Mouse (Mus musculus) 3T3-L1 (cell line): ENCODE results near the gene Ctrc.

Experiments used
- DNase-seq: peaks from one replicate; pipeline ENCODE4 v3.0.0-alpha.2; 2015; ENCODE audit warnings: low read depth, low spot score

Ctrc gene

DNA sequence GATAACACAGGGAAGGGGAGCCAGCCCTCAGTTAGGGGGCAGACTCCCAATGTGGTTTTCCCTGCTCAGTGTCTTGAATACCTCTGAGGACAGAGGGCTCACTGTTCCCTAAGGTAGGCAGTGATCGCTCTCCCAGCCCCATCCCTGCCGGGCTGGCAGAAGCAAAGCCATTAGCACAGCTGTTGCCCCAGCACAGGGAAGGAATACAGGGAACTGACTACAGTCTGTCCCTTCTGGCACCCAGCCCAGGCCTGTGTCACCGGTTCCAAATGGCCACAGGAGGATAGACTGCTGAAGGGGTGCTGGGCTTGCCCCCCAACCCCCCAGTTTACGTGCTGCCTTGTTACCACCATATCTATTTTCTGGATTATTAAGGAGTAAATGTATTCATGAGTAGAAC is 21.3 kb upstream of the Ctrc start:
- peak; percentile 17 for DNase-seq

DNA sequence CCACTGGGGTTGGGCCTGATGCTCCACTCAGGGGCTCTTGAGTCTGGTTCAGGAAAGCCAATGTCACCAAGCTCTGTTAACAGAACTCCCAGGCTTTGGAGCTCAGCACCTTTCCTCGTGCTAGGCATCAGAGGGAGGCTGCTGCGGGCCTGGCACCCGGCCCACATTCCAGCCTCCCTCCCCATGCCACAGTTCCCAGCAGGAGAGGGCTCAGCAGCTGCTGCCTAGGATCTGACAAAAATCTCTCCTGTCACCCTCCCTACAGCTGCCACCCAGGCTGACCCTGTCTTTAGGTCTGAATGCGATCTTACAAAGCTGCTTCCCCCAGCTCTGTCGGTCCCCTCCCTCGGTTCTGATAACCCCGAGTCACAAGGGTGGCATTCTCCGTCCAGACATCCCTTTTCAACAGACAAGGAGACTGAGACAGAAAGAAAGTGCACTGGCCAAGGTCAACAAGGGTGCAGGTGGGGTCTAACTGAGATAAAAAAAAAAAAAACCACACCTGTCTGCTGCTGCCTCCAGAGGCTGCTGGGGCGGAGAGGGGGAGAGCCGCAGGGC is 20.9 kb upstream of the Ctrc start:
- peak; percentile 53 for DNase-seq

DNA sequence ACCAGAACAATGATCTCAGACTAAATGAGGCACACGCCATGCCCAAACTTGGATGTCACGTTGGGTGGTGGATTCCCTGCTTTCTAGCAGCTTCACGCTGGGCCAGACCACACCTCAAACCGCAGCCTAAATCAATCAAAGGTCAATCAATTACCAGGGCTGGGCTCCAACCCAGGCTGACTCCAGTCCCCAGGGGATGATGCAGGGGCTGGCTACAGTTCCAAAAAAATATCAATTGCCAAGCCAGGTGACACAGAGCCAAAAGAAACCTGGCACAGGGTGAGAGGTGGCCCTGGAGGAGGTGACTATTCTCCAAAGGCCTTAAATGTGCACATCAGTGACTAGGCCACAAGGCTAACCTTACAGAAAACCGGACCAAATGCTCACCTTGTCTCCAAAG is 19.4 kb upstream of the Ctrc start:
- no peak for DNase-seq

DNA sequence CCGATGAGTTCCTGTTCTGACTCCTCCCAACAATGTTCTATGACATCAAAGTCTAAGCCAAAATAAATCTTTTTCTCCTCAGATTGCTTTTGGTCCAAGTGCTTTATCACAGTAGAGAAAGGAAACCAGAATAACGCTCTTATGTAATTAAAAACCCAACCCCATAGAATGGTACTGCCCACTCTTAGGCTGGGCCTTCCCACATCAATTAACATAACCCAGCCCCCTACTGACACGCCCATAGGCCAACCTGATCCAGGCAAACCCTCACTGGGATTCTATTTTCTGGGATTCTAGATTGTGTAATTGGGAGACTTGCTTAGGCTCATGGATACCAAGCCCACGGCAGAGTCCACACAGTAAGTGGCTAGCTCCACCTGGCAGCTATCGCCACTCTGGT is 18.8 kb upstream of the Ctrc start:
- DNase-seq = no peak

DNA sequence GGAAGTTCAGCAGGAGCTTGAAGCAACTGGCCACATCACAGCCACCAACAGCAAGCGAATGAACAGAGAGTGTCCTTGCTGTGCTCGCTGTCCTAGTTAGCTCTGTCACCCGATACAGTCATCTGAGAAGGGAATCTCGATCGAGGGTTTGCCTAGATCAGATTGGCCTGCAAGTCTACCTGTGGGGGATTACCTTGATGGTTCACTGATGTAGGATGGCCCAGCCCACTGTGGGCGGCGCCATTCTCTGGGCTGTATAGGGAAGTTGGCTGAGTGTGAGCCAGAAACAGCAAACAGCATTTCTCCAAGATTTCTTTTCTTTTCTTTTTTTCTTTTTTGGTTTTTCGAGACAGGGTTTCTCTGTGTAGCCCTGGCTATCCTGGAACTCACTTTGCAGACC is 18.3 kb upstream of the Ctrc start:
- DNase-seq = no peak

DNA sequence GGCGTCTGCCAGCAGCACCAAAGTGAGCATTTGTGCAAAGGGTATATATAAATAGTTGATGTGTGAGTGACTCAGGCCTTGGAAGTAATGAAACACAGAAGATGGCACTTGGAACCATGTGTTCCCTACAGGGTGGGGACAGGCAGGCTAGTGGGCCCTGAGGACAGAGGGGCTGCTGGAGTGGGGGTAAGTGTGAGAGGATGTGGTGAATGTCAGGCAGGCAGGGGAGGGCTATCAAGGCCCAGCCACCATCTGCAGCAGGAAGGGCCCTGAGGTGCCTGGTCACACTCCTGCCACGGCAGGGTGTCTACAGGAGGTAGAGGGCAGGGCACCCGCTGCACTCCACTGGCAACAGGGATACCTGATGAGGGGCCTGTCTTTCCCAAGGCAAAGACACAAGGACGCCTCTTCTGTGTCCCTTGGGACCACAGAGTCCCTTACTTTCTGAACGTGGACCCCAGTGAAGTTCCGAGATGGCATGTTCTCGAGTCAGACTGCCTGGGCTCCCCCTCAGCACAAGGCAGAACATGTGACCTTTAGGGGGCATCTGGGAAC is 17.6 kb upstream of the Ctrc start:
- DNase-seq = no peak

DNA sequence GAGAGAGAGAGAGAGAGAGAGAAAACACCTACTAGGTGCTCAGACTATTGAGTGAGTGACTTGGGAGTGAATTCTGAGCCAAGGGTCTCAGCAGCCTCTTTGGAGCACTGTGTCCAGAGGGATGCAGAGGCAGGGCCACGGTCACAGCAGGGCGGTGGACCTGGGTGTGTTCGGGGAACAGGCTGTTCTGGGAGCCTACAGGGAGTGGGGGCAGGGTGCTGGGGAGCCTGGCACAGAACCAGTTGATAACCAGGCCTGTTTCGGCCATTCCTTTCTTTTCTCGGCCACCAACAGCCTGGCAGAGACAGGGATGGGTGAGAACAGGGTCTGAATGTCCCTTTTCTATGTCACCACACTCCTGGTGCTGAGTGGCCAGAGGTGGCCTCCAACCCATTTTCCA is 16.7 kb upstream of the Ctrc start:
- no peak for DNase-seq

DNA sequence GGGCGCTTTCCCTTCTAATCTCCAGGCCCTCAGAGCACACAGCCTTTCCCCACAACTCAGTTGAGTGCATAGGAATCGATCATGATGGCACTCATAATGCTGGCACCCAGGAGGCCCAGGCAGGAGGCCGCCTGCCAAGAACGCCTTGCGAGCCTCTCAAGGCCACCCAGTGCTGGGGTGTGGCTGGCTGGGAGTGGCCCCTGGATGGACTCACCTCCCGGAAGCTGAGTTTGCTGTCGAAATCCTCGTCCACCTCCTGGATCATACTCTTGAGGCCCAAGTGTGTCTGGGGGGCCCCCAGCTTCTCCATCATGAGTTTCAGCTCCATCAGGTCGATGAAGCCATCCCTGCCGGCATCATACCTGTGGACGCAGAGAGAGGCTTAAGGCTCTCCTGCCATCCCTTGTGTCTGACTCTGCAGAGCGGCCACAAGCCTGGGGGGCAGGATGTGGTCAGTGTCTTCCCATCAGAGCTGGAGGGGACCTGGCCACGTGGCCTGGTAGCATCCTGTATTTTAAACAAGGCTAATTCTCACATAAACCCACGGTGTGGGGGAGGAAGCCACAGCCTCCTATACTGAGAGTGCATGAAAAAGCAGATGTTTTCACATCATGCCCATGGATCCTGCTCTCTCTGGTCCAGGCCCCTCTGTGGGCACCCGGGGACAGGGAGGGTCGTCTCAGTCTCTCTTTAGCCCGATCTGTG is 15.6 kb upstream of the Ctrc start:
- no peak for DNase-seq

DNA sequence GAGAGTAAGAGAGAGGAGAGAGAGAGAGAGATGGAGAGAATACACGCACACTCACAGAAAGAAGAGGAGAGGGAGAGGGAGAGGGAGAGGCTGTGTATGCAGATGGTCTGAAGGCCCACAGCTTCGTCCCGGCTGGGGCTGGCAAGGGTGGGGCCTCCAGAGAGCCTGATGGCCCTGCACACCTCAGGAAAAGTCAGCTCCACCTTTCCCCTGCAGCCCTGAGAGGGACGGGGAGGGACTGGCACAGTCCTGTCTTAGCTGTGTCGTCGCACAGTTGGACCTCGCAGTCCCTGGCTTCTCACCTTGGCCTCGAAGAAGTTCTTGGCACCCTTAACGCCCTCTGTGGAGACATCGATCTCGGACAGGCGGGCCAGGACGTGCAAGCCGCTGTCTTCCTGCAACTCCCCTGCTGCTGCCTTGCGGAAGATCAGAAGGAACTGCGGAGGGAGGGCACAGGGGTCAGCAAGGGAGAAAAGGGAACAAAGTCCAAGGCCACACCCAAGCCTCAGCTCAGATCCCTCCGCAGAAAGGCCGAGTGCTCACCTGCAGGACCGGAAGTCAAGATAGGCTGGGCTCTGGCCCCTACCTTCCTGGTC is 14.2 kb upstream of the Ctrc start:
- DNase-seq = no peak

DNA sequence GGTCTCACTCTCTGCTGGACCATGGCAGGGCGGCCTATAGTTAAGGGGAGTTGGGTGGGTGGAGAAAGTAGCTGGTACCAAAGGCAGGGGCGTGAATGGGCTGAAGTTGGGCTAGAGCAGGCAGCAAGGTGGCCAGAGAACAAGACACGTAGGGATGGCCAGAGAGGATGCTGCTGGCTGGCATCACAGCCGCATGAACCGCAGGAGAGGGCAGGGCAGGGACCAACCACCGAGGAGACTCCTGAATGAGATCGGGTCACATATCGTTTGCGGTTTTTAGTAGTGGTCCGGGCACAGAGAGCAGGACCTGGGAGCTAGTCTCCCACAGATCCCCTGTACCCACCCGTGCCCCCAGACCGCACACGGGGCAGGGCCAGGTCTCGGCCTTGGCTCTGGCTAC is 13.2 kb upstream of the Ctrc start:
- DNase-seq = no peak

DNA sequence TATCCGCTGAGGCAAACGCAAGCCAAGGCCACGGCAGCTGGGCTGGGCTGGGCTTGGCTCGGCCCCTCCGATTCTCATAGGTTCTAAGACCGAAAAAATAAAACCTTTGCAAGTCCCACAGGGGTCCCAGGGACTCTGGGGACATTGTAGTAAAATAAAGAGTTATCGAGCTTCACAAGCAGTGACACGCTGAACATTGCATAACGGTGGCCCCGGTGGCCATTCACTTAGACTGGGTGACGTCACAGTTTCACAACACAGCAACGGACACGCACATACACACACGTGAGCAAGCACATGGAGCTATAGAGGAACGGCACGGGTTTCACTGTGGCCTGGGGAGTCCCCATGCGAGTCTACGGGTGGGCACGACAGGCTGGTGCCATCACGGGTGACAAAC is 12.3 kb upstream of the Ctrc start:
- DNase-seq = no peak

DNA sequence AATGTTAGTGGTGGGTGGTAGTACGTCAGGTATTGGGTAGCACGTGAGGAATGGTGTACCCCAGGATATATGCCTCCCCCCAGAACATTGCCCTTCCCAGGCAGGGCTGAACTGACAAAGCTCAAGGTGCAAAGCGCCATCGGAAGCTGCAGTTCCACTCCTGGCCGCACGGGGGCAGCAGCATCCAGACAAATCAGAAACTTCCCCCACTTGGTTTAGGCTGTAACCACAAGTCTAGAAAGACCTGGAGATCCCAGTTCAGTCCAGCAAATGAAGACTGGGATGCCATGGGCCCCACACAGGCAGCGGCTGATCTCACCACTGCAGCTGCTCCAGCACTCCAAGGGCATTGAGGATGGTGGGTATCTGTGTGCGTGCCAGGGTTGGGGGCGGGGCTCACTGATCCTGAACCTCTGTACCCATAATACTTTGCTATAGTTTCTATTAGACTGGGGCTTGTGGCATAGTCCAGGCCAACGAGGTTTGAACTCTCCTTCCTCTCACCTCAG is 11.3 kb upstream of the Ctrc start:
- peak; percentile 81 for DNase-seq

DNA sequence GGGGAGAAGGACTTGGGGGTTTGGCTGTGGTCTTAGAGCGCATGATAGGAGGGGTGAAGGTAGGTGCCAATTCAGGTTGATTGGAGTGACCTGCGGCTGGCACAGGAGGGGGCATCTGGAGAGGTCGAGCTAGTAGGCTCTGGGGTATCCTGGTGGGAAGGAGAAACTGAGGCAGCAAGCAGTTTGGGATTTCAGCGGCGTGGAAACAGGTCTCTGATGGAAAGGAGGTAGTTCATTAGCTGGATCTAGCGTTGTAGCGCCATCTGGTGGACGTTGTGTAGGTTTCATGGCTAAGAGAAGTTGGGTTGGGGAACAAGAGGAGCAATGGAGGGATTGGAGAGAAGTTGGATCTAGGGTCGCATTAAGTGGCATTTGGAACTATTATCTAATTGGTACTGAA is 7.3 kb upstream of the Ctrc start:
- DNase-seq = peak; percentile 36

DNA sequence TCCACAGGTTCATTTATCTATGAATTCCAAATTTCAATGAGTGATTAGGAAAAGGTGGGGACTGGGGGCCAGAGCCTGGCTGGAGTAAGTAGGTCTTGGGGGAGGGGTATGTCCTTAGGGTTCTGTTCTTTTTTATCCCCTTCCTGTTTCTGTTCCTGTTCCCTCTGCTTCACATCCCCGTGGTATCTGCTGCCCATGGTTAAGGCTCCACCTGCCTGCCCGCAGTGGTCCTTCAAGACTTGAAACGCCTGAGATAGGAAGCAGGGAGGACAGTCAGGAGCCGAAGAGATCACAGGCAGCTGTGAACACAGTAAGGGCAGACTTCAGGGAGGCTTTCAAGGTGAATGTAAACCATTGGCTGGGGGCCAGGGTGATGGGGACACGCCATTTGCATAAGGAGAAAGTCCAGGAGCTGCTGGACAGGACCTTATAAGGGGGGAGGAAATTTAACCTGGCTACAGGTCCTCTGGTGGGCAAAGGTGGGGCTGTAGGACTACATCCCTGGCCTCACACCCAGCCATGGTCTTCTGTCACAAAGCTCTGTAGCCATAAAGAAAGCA is 11.5 kb downstream of the Ctrc start:
- no peak for DNase-seq

DNA sequence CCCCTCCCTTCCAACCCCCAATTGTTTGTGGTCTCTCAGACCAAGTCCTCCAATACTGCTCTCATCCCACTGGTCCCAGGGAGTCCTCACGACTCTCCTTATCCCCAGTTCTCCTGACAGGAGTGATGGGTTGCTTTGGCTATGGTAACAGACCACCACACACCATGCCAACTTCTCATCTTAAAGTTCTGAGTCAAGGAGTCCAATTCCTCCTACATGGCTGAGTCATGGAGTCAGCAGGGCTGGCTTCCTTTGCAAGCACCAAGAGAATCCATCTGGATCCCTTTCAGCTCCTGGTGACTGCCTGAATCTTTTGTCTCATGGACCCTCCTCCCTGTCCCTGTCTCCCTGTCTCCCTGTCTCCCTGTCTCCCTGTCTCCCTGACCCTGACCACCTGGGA is 12.2 kb downstream of the Ctrc start:
- DNase-seq = peak; percentile 69

DNA sequence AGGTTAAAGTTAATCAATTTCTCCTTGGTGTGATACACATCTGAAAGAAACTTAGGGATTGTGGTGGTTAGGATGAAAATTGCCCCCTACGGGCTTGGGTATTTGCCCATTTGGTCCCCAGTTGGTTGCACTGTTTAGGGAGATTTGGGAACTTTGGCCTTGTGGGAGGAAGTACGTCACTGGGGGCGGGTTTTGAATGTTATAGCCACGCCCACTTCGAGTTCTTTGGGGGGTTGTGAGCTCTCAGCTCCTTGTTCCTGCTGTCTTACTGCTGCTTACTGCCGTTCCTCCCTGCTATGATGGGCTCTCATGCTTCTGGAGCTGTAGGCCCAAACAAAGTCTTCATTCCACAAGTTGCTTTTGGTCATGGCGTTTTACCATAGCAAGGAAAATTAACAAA is 14.8 kb downstream of the Ctrc start:
- no peak for DNase-seq

DNA sequence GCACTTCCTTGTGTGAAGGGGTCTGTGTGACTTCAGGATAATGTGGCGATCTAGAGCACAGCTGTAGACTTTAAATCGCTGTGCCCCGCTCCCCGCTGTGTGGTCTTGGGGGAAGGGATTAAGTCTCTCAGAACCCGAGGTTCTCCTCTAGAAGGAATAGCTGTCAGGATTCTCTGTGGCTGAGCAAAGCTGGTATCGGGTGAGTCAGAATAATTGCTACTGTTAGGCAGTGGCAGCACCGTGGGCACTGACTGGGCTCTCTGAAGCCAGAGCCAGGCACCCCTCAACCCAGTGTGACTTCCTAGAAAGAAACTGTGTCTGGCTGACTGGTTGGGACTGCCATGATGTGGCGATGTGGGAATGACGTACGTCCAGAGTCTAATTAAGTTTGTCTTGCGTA is 15.8 kb downstream of the Ctrc start:
- no peak for DNase-seq

DNA sequence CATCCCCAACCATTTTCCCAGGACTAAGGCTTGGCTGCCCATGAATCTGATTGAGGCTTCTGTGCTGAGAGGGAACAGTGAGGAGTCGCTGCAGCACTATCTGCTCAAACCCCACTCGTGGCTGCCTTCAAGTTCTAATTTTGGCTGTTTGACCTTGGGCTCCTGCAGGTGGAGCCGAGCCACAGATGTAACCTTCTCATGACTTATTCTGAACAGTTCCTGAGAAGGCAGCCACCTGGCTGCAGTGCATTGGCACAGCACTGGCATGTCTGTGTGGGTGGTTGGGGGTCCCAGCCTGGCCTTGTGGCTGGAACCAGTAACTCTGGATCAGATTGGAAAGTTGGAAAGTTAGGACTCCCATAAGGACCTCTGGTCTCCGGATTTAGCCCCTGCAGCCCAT is 18.0 kb downstream of the Ctrc start:
- DNase-seq = no peak

DNA sequence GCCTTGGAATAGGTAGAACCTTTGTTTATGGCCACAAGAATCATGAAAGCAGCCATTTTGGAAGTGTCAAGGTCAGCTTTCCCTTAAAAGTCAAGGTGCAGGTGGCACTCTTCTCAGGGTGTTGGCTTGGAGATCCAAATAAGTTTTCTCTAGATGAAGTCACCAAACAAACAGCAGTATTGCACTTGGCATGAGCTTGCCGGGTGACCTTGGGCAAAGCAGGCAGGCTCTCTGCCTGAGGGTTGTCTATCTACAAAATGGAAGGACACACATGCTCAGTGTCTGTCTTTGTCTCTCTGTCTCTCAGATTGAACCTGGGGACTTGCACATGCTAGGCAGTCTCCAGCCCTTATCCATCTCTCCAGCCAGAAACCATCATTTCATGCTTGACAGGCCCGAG is 18.8 kb downstream of the Ctrc start:
- DNase-seq = no peak

DNA sequence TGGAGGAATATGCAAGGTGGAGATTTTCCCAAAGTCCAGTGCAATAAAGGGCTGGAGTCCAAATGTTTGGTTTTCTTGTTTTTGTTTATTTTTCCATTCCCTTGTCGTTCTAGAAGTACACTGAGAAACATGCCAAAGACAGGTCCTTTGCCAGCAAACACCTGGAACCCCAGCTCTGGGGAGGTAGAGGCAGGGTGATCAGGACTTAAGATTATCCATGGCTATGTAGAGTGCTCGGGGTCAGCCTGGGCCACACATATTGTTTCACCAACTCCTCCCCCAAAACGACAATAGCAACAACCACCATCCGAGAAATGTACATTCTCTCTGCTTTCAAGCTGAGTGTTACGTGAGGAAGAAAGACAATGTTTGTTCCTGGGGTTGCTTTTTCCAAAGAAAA is 20.1 kb downstream of the Ctrc start, which contains the start of gene Cela2a:
Gene Cela2a (minus strand): TSS at position 101 of the 400 bp plus-strand sequence.
- DNase-seq = no peak

DNA sequence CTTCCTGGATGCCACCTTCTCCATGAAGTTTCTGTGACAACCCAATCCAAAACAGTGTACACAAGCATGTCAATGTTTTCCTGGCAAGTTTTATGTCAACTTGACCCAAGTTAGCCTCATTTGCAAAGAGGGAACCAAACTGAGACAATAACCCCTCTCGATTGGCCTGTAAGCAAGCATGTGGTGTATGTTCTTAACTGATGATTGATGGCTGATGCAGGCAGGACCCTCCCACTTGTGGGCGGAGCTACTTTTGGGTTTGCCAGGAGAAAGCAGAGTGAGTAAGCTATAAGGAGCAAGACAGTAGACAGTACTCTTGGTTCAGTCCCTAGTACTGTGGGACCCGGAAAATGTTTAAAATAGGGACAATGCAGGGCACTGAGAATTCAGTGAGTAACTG is 23.2 kb downstream of the Ctrc start:
- DNase-seq = peak; percentile 49

DNA sequence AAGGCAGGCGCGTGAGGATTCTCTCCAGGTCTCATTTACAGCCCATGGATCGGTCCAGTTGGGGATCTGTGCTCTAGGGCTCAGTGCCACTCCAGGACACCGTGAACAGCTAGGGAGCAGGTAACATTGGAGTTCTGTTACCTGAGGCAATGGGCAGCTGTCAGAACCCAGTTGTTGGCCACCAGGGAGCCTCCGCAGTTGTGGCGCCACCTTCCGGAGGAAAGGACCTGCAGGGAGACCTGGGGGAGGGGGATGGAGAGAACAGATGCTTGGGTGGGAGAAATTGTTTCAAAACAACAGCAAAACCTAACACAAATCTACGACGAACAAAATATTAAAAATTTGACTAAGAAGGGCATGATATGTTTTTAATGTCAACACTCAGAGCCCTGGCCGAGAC is 24.1 kb downstream of the Ctrc start:
- DNase-seq = no peak

DNA sequence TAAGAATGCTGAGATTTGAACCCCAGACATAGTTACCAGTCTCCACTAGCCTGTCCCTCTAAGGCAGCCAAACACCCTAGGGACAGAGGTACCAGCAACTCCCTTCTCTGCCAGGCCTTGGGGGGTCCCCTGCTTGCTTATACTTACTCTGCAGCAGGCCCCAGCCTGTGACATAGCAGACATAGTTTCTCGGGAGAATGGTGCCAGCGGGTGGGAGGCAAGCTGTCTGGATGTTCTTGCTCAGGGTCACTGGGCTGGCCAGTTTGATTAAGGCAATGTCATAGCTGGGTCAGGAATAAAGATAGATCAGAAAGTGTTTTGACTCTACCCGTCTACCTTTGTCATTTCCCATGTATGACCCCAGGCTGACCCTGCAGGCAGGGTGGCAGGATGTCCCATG is 25.0 kb downstream of the Ctrc start:
- no peak for DNase-seq
